Mouse (Mus musculus): ENCODE data around the gene Bckdk. TPM values are rescaled to one million over a fixed set of nuclear protein-coding genes. Genes with fewer than 3 reads are reported as not detected.

Gene Bckdk
- total and polyA plus RNA-seq, 3 experiments: 104 to 165 (median 131) TPM

GRCm38 (mm10) chr7:127912190-127912871 is 8.4 kb downstream of the Bckdk start, which contains the start of gene Kat8:
Gene Kat8, plus strand, starts transcription at chr7:127912516.
- no peaks in the 10 kb centered on the region for H3K27me3 ChIP-seq (ENCODE audit: control insufficient read depth, insufficient read depth, low read length)
- H3K4me1 ChIP-seq (ENCODE audit: control insufficient read depth, insufficient read depth, low read length): no peaks in the 10 kb centered on the region
- H3K79me2 ChIP-seq (replicated peaks; ENCODE audit: control insufficient read depth, insufficient read depth, low read length): no peaks in the 10 kb centered on the region
- intact Hi-C loops (cut with DNase I): loop anchor here (2.0 kb wide), 1 partner anchor 36 kb away; the partner anchor contains the start of genes Zfp646 and Zfp668
- H3K36me3 ChIP-seq (ENCODE audit: control insufficient read depth, insufficient read depth, low read length): no peaks in the 10 kb centered on the region
- TF ChIP-seq EP300 (IDR thresholded peaks at IDR 0.05; ENCODE audit: insufficient read depth, low read depth, low read length) (peak; percentile 92), CTCF (IDR thresholded peaks at IDR 0.05) (no peak), POLR2A (IDR thresholded peaks at IDR 0.05; ENCODE audit: insufficient read depth, low read depth, low read length) (peak; percentile 97)
- H3K4me3 ChIP-seq: peak within 1 kb of the TSS; percentile 90
- peak within 1 kb of the TSS; percentile 92 for H3K27ac ChIP-seq
- peak; percentile 87 to 88 for DNase-seq
- 1% methylated on average over 40 of the region's 40 CpGs for WGBS
- peak within 1 kb of the TSS; percentile 60 for H3K9ac ChIP-seq (ENCODE audit: low read depth, low read length)

GRCm38 (mm10) chr7:127912938-127913337 is 9.1 kb downstream of the Bckdk start:
- Histone ChIP-seq H3K9ac (ENCODE audit: low read depth, low read length) (peak overlapping the region; percentile 60; the same call in 1 of the 2 replicates), H3K27me3 (ENCODE audit: control insufficient read depth, insufficient read depth, low read length) (no peaks in the 10 kb centered on the region), H3K36me3 (ENCODE audit: control insufficient read depth, insufficient read depth, low read length) (no peaks in the 10 kb centered on the region), H3K4me1 (ENCODE audit: control insufficient read depth, insufficient read depth, low read length) (no peaks in the 10 kb centered on the region), H3K4me3 (peak overlapping the region; percentile 90), H3K79me2 (replicated peaks; ENCODE audit: control insufficient read depth, insufficient read depth, low read length) (no peaks in the 10 kb centered on the region), H3K27ac (no peak overlapping the region; the same call in 1 of the 2 replicates)
- WGBS: 1% methylated on average over 4 of the region's 4 CpGs
- TF ChIP-seq POLR2A (IDR thresholded peaks at IDR 0.05; ENCODE audit: insufficient read depth, low read depth, low read length) (no peak), EP300 (IDR thresholded peaks at IDR 0.05; ENCODE audit: insufficient read depth, low read depth, low read length) (no peak), CTCF (IDR thresholded peaks at IDR 0.05) (no peak)
- intact Hi-C loops (cut with DNase I): loop anchor here (2.0 kb wide), 1 partner anchor 36 kb away; the partner anchor contains the start of genes Zfp646 and Zfp668
- no peak for DNase-seq

GRCm38 (mm10) chr7:127915293-127915692 is 11.4 kb downstream of the Bckdk start:
- Histone ChIP-seq H3K36me3 (ENCODE audit: control insufficient read depth, insufficient read depth, low read length) (no peaks in the 10 kb centered on the region), H3K4me1 (ENCODE audit: control insufficient read depth, insufficient read depth, low read length) (no peaks in the 10 kb centered on the region), H3K4me3 (no peak overlapping the region), H3K79me2 (replicated peaks; ENCODE audit: control insufficient read depth, insufficient read depth, low read length) (no peaks in the 10 kb centered on the region), H3K27me3 (ENCODE audit: control insufficient read depth, insufficient read depth, low read length) (no peaks in the 10 kb centered on the region), H3K27ac (no peak overlapping the region), H3K9ac (ENCODE audit: low read depth, low read length) (no peak overlapping the region)
- TF ChIP-seq EP300 (IDR thresholded peaks at IDR 0.05; ENCODE audit: insufficient read depth, low read depth, low read length): no peak
- no peak for TF ChIP-seq POLR2A (IDR thresholded peaks at IDR 0.05; ENCODE audit: insufficient read depth, low read depth, low read length)
- TF ChIP-seq CTCF (IDR thresholded peaks at IDR 0.05): no peak
- intact Hi-C loops (cut with DNase I): loop anchor here (5.0 kb wide), 1 partner anchor 118 kb away; no protein-coding TSS in a partner anchor
- DNase-seq: no peak
- 86% methylated on average over 12 of the region's 12 CpGs for WGBS

- H3K4me1 ChIP-seq (ENCODE audit: control insufficient read depth, insufficient read depth, low read length): no peaks in the 10 kb centered on the region
- TF ChIP-seq POLR2A (IDR thresholded peaks at IDR 0.05; ENCODE audit: insufficient read depth, low read depth, low read length) (no peak), EP300 (IDR thresholded peaks at IDR 0.05; ENCODE audit: insufficient read depth, low read depth, low read length) (no peak), CTCF (IDR thresholded peaks at IDR 0.05) (peak; percentile 74)
- no peak overlapping the region for H3K9ac ChIP-seq (ENCODE audit: low read depth, low read length)
- intact Hi-C loops (cut with DNase I): loop anchor here (5.0 kb wide), 1 partner anchor 121 kb away; no protein-coding TSS in a partner anchor
- DNase-seq: peak in 1 of 2 experiments; percentile 35
- no peaks in the 10 kb centered on the region for H3K36me3 ChIP-seq (ENCODE audit: control insufficient read depth, insufficient read depth, low read length)
- H3K27ac ChIP-seq: no peak overlapping the region
- no peaks in the 10 kb centered on the region for H3K27me3 ChIP-seq (ENCODE audit: control insufficient read depth, insufficient read depth, low read length)
- WGBS: 56% methylated on average over 3 of the region's 3 CpGs
- H3K79me2 ChIP-seq (replicated peaks; ENCODE audit: control insufficient read depth, insufficient read depth, low read length): no peaks in the 10 kb centered on the region
- H3K4me3 ChIP-seq: no peak overlapping the region
These were observed 14.3 kb downstream of the Bckdk start for GRCm38 (mm10) chr7:127918203-127918602.

- Histone ChIP-seq H3K9ac (ENCODE audit: low read depth, low read length) (no peak overlapping the region), H3K27me3 (ENCODE audit: control insufficient read depth, insufficient read depth, low read length) (no peaks in the 10 kb centered on the region), H3K27ac (no peak overlapping the region), H3K4me1 (ENCODE audit: control insufficient read depth, insufficient read depth, low read length) (no peaks in the 10 kb centered on the region), H3K4me3 (no peak overlapping the region), H3K36me3 (ENCODE audit: control insufficient read depth, insufficient read depth, low read length) (no peaks in the 10 kb centered on the region), H3K79me2 (replicated peaks; ENCODE audit: control insufficient read depth, insufficient read depth, low read length) (no peaks in the 10 kb centered on the region)
- WGBS: 80% methylated on average over 7 of the region's 7 CpGs
- intact Hi-C loops (cut with DNase I): loop anchor here (5.0 kb wide), 1 partner anchor 122 kb away; no protein-coding TSS in a partner anchor
- DNase-seq: no peak
- no peak for TF ChIP-seq EP300 (IDR thresholded peaks at IDR 0.05; ENCODE audit: insufficient read depth, low read depth, low read length)
- peak; percentile 50 for TF ChIP-seq CTCF (IDR thresholded peaks at IDR 0.05)
- TF ChIP-seq POLR2A (IDR thresholded peaks at IDR 0.05; ENCODE audit: insufficient read depth, low read depth, low read length): no peak
These were observed 15.4 kb downstream of the Bckdk start for GRCm38 (mm10) chr7:127919290-127919689.

- H3K27me3 ChIP-seq (ENCODE audit: control insufficient read depth, insufficient read depth, low read length): no peaks in the 10 kb centered on the region
- TF ChIP-seq POLR2A (IDR thresholded peaks at IDR 0.05; ENCODE audit: insufficient read depth, low read depth, low read length): no peak
- TF ChIP-seq CTCF (IDR thresholded peaks at IDR 0.05): peak; percentile 49
- H3K79me2 ChIP-seq (replicated peaks; ENCODE audit: control insufficient read depth, insufficient read depth, low read length): no peaks in the 10 kb centered on the region
- H3K9ac ChIP-seq (ENCODE audit: low read depth, low read length): no peak overlapping the region
- H3K4me1 ChIP-seq (ENCODE audit: control insufficient read depth, insufficient read depth, low read length): no peaks in the 10 kb centered on the region
- intact Hi-C loops (cut with DNase I): no loop called here
- H3K27ac ChIP-seq: no peak overlapping the region
- WGBS: 57% methylated on average over 8 of the region's 8 CpGs
- H3K36me3 ChIP-seq (ENCODE audit: control insufficient read depth, insufficient read depth, low read length): no peaks in the 10 kb centered on the region
- no peak for DNase-seq
- no peak overlapping the region for H3K4me3 ChIP-seq
These were observed 17.6 kb downstream of the Bckdk start for GRCm38 (mm10) chr7:127921516-127921915.
